Mouse (Mus musculus) brain, embryonic 18.5 days (tissue): ENCODE results near the gene Glp2r.

Experiments used
- DNase-seq: peaks from one replicate; pipeline ENCODE4 v3.0.0-alpha.2; 2012; ENCODE audit warnings: low read depth, low spot score

The Glp2r gene

DNA sequence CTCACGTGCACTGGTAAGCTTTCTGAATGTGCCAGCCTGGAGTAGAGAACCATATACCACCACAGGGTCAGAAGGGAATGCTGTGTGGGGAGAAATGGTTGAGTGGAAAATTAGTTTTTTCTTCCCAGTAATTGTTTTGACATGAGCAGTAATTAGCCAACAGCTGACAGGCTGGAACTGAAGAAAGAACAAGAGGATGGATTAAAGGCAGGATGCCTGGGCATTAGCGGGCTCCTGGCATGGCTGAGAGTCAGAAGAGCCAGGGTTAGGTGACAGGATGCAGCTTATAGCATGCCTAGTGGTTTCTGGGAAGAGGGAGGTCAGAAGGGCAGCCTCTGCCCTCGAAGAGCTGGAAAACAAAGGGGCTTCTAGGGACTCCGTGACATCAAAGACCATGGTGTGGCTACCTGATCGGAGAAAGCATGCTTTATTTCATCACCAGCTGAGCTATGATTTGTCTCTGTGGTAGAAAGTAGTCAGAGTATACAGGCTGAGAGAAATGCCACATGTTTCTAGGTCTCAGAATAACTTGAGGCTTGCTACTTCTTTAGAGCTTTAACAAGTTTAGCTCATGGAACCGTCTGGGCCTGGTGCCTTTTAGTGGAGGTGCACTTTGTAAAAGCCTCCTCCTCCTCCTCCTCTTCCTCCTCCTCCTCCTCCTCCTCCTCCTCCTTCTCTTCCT lies 133.9 kb downstream of the Glp2r start:
- DNase-seq: no peak

DNA sequence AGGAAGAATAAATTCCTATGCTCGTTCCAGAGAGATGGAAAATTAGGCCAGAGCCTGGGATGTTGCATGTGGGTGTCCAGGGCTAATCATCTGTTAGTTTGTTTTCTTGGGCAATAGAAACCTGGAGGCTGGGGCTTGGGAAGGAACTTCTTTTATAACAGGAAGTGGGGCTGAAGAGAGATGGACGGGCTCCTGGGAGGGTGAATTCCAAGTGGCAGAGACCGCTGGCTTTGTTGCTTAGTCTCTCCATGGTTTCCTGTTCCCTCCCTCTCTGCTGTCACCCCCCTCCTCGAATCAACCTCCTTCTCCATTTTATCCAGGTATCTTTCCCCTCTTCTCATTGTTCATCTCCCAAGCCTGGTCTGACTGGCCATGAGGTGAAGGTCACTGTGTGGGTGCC lies 134.8 kb downstream of the Glp2r start:
- no peak for DNase-seq

DNA sequence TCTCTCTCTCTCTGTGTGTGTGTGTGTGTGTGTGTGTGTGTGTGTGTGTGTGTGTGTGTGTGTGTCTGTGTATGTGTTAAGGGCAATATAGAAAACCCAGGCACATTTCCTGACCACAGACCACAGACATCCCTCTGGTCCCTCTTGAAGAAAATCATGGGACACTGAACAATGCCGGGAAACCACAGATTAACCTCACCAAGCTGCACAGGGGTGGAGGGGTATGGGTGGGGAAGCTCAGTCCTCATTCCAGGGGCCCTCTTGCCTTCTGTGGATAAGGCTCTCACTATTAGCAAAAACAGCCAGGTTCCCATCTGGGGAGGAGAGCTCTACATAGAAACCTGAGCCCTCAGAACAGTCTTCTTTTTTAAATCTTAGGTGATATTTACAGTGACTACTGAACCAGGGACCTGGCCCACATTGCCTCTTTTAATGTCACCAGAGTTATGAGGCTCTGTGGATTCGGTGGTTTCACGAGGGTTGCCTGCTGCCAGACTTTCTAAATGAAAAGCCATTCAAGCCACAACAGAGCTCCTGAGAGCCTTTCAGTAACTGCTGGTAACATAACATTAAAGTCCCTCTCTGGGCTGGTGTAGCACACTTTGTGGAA lies 137.2 kb downstream of the Glp2r start:
- no peak for DNase-seq

DNA sequence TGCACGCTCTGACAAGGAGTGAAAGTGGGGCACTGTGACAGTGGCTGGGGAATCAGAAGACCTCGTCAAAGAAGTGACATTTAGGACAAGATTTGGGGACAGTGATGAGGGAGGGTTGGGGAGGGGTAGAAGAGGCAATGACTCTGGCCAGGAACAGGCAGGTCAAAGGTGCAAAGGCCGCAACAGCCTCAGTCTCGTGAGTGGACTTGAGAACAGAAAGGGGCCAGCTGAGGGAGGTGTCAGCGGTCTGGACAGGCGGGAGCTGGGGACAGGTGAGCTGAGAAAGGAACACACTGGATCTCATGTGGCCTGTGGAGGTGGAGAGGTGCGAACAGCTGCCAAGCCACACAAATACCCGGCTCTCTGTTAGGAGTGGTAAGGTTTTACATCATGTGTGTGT lies 138.0 kb downstream of the Glp2r start:
- no peak for DNase-seq

DNA sequence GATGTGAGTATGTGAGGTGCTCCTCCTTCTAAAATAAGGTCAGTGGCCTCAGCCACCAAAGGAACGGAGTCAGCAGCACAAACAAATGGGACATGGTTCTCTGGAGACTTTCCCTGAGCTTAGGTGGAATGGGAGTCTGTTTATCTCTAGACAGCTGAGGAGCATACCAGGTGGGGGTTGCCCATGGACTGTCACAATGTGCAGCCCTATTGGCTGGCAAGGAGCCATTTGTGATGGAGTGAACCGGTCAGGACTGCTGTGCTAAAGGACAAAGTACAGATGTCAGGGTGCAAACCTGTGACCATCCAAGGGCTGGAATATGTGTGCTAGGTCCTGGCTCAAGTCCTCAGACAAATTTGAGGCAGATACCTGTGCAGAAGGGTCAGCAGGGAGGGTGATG lies 142.4 kb downstream of the Glp2r start:
- DNase-seq: no peak

DNA sequence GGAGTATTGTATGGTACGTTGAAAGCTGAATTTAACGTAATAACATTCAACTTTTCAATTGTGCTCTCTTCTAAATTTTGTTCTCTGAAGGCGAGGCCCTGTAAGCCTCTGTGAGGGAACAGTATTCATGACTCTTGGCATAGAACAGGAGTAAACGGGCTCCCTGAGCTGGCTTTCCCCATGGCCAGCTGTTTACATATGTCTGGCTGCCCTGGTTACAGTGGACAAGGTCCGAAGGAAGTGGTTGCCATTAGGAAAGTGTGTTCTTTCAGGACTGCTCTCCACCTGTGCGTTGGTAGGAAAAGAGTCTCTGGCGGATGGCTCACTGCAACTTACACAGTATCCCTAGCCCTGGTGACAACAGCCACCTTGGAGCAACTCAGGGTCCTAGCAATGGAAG lies 143.8 kb downstream of the Glp2r start:
- DNase-seq: no peak

DNA sequence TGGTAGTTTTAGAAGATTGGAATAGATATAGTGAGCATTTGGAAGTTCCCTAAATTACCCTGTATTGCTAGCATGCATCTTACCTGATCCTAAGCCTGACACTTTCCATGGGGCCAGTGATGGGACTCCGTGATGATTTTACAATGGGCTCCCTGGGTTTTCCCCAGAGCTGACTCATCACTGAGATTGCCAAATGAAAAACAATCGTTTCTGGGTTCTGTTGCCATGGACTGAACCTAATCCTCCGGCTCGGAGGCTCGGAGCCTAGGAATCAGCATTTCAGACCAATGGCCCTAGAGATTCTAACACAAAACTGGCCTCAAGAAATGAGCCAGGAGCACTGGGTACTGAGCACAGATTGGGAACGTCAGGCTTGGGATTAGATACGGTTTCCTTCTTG lies 148.6 kb downstream of the Glp2r start:
- no peak for DNase-seq

DNA sequence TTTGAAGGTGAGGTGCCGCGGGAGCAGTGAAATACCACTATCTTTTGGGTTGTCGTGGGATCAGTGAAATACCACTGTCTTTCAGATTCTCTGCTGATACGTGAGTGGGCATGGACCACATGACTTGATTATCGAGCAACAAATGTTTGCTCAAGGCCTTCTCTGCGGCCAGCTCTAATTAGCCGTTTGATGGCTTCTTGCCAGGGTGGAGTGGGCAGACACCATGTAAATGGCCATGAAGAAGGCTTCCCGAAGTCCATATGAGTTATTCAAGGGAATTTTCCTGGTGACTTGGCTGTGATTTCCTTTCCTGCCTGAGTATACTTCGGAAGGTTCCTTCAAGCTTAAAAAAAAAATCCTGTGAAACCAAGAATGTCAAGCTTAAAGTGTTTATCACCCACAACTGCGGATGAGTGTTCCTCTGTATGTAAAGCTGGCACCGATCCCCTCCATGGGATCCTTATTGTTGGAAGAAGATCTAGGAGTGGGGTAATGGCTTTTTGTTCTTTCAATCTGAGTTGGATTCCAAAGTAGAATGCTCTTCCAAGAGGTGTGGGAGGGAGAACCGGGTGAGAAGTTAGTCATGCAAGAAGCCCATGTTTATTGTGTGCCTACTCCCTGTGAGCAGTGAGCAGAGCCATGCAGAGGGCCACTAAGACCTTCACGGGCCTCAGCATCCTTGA lies 154.3 kb downstream of the Glp2r start:
- DNase-seq: no peak

DNA sequence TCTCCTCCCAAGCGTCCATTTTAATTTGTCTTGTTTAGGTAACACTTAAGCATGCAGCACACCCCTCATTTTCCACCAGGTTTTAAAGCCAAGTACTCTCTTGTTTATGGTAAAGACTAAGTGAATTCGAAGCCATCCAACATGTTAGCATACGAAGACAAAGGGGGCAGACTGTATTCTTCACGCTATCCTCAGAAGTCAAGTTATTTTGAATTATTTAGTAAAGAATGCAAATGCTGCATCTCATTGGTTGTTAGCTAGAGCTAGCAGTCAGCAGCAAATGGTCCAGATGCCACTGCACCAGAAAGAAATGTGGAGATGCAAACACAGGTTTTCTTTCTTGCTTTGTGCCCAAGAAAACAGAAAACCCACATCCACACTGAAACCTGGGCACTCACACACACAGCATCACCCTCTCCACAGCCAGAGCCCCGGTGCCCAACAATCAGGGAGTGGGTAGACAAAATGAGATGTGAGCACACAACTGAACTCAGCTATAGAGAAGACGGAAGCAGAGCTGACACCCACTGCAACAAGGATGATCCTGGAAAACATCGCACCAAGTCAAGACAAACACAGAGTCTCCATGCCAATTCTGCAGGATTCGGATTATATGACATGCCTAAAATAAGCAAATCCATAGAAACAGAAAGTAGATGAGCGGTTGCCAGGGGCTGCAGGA lies 158.7 kb downstream of the Glp2r start:
- DNase-seq: no peak
